Mouse (Mus musculus) forebrain, embryonic 11.5 days (tissue): Measurements from ENCODE around the gene Stk32c. TPM values are rescaled to one million over a fixed set of nuclear protein-coding genes. Genes with fewer than 3 reads are reported as not detected.

Experiments
- ATAC-seq: fragments of 200-750 bp; cut with Nextera tagmentation; replicated peaks from 2 replicates; pipeline ENCODE4 v1.8.0; 2017; ENCODE audit warnings: moderate TSS enrichment; ENCODE audit not compliant: low FRiP score
- DNase-seq: peaks from one replicate; pipeline ENCODE4 v3.0.0-alpha.2; 2017; ENCODE audit warnings: low spot score
- H3K27ac ChIP-seq: fragments of 300-500 bp; sonication (generic); 2 replicates; pipeline ENCODE4 v1.5.1; 2014; ENCODE audit warnings: low read depth, low read length
- H3K27me3 ChIP-seq: fragments of 300-500 bp; sonication (generic); 2 replicates; pipeline ENCODE4 v1.6.1; 2014; ENCODE audit warnings: mild to moderate bottlenecking, low read length, mixed read lengths; ENCODE audit not compliant: control insufficient read depth, insufficient read depth
- H3K36me3 ChIP-seq: fragments of 300-500 bp; sonication (generic); 2 replicates; pipeline ENCODE4 v1.6.1; 2014; ENCODE audit warnings: mild to moderate bottlenecking, low read length, moderate library complexity, mixed read lengths; ENCODE audit not compliant: control insufficient read depth, insufficient read depth
- H3K4me1 ChIP-seq: fragments of 300-500 bp; sonication (generic); replicated peaks from 2 replicates; pipeline ENCODE4 v1.6.1; 2014; ENCODE audit warnings: low read length, mixed read lengths; ENCODE audit not compliant: control insufficient read depth, insufficient read depth
- H3K4me2 ChIP-seq: fragments of 300-500 bp; sonication (generic); 2 replicates; pipeline ENCODE4 v1.6.1; 2014; ENCODE audit warnings: low read depth, mild to moderate bottlenecking, low read length, moderate library complexity, mixed read lengths; ENCODE audit not compliant: severe bottlenecking
- H3K4me3 ChIP-seq: fragments of 300-500 bp; sonication (generic); 2 replicates; pipeline ENCODE4 v1.5.1; 2014; ENCODE audit warnings: low read depth, low read length
- H3K9ac ChIP-seq: fragments of 300-500 bp; sonication (generic); 2 replicates; pipeline ENCODE4 v1.6.1; 2014; ENCODE audit warnings: low read length
- H3K9me3 ChIP-seq: fragments of 300-500 bp; sonication (generic); 2 replicates; pipeline ENCODE4 v1.6.1; 2016; ENCODE audit warnings: low read length, mixed read lengths; ENCODE audit not compliant: control insufficient read depth
- WGBS: fragments of 180-500 bp; shearing (Covaris S2); extraction: QIAGEN DNeasy Blood & Tissue Kit; methylation state at CpG from one replicate; pipeline ENCODE4 v1.1.7; 2014; 5-methylcytosine and 5-hydroxymethylcytosine counted together
- polyA plus RNA-seq: library from polyadenylated mRNA; unstranded; fragments of >200 nt; fragmentation: Nextera tagmentation; extraction: Ambion mirVana; gene quantifications from 2 replicates; pipeline ENCODE4 v1.2.1, GENCODE M21; 2014

The Stk32c gene
- polyA plus RNA-seq, 1 experiment from 2014 or later: 0.16 TPM

GRCm38 (mm10) chr7:139185971-139186370 lies 27.1 kb downstream of the Stk32c start:
- H3K4me3 ChIP-seq: no peak overlapping the region
- no peaks in the 10 kb centered on the region for H3K9me3 ChIP-seq
- no peak overlapping the region for H3K27ac ChIP-seq
- no peak overlapping the region for H3K9ac ChIP-seq
- H3K27me3 ChIP-seq: peaks cover 27% of the 10 kb centered on the region
- H3K36me3 ChIP-seq: no peaks in the 10 kb centered on the region
- ATAC-seq: no peak
- DNase-seq: no peak
- H3K4me1 ChIP-seq: no peaks in the 10 kb centered on the region; the same call in 1 of the 2 replicates
- WGBS: 52% methylated on average over 5 of the region's 5 CpGs
- H3K4me2 ChIP-seq: no peak overlapping the region

- WGBS: 89% methylated on average over 7 of the region's 7 CpGs
- Histone ChIP-seq H3K27ac (no peak overlapping the region), H3K4me2 (no peak overlapping the region), H3K36me3 (no peaks in the 10 kb centered on the region), H3K9me3 (no peaks in the 10 kb centered on the region), H3K27me3 (peaks cover 23% of the 10 kb centered on the region), H3K4me3 (no peak overlapping the region), H3K4me1 (no peaks in the 10 kb centered on the region; the same call in 1 of the 2 replicates), H3K9ac (no peak overlapping the region)
- DNase-seq: no peak
- no peak for ATAC-seq
Observed at GRCm38 (mm10) chr7:139184846-139185245, 28.3 kb downstream of the Stk32c start.

- Histone ChIP-seq H3K9me3 (no peaks in the 10 kb centered on the region), H3K4me3 (no peak overlapping the region), H3K27ac (no peak overlapping the region), H3K4me2 (no peak overlapping the region), H3K36me3 (no peaks in the 10 kb centered on the region), H3K27me3 (peaks cover 23% of the 10 kb centered on the region), H3K4me1 (no peaks in the 10 kb centered on the region; the same call in 1 of the 2 replicates), H3K9ac (no peak overlapping the region)
- WGBS: 87% methylated on average over 4 of the region's 4 CpGs
- DNase-seq (no peak), ATAC-seq (no peak)
Observed at GRCm38 (mm10) chr7:139184396-139184795, 28.7 kb downstream of the Stk32c start.

- no peaks in the 10 kb centered on the region for H3K9me3 ChIP-seq
- no peaks in the 10 kb centered on the region for H3K36me3 ChIP-seq
- no peak overlapping the region for H3K27ac ChIP-seq
- H3K27me3 ChIP-seq: no peaks in the 10 kb centered on the region
- ATAC-seq (no peak), DNase-seq (no peak)
- no peaks in the 10 kb centered on the region for H3K4me1 ChIP-seq
- no peak overlapping the region for H3K4me3 ChIP-seq
- H3K4me2 ChIP-seq: no peak overlapping the region
- WGBS: 89% methylated on average over 3 of the region's 3 CpGs
- H3K9ac ChIP-seq: no peak overlapping the region
Observed at GRCm38 (mm10) chr7:139180058-139180457, 33.0 kb downstream of the Stk32c start.

- H3K4me1 ChIP-seq: no peaks in the 10 kb centered on the region
- H3K4me3 ChIP-seq: no peak overlapping the region
- H3K9ac ChIP-seq: no peak overlapping the region
- H3K9me3 ChIP-seq: no peaks in the 10 kb centered on the region
- ATAC-seq: no peak
- 88% methylated on average over 5 of the region's 5 CpGs for WGBS
- no peak overlapping the region for H3K27ac ChIP-seq
- H3K4me2 ChIP-seq: no peak overlapping the region
- DNase-seq: no peak
- H3K36me3 ChIP-seq: no peaks in the 10 kb centered on the region
- H3K27me3 ChIP-seq: no peaks in the 10 kb centered on the region
Observed at GRCm38 (mm10) chr7:139179299-139179698, 33.8 kb downstream of the Stk32c start.

GRCm38 (mm10) chr7:139169143-139169542 lies 44.0 kb downstream of the Stk32c start:
- WGBS: 80% methylated on average over 4 of the region's 4 CpGs
- H3K4me1 ChIP-seq: no peaks in the 10 kb centered on the region
- DNase-seq (no peak), ATAC-seq (no peak)
- H3K4me2 ChIP-seq: no peak overlapping the region
- no peak overlapping the region for H3K27ac ChIP-seq
- no peaks in the 10 kb centered on the region; the same call in 1 of the 2 replicates for H3K9me3 ChIP-seq
- H3K36me3 ChIP-seq: no peaks in the 10 kb centered on the region
- no peaks in the 10 kb centered on the region for H3K27me3 ChIP-seq
- no peak overlapping the region for H3K4me3 ChIP-seq
- no peak overlapping the region for H3K9ac ChIP-seq

- no peak for ATAC-seq
- WGBS: 82% methylated on average over 5 of the region's 5 CpGs
Observed at GRCm38 (mm10) chr7:139164410-139164809, 48.7 kb downstream of the Stk32c start.

GRCm38 (mm10) chr7:139158956-139159355 lies 54.2 kb downstream of the Stk32c start:
- no peaks in the 10 kb centered on the region for H3K27me3 ChIP-seq
- no peaks in the 10 kb centered on the region for H3K36me3 ChIP-seq
- DNase-seq (no peak), ATAC-seq (no peak)
- H3K27ac ChIP-seq: no peak overlapping the region
- no peak overlapping the region for H3K4me3 ChIP-seq
- 72% methylated on average over 5 of the region's 5 CpGs for whole genome bisulfite sequencing
- no peak overlapping the region for H3K4me2 ChIP-seq
- H3K9me3 ChIP-seq: no peaks in the 10 kb centered on the region
- H3K4me1 ChIP-seq: no peaks in the 10 kb centered on the region
- no peak overlapping the region for H3K9ac ChIP-seq

More at GRCm38 (mm10) chr7:139164410-139164809, 48.7 kb downstream of the Stk32c start:
- Histone ChIP-seq H3K4me1 (no peaks in the 10 kb centered on the region), H3K4me2 (no peak overlapping the region), H3K9ac (no peak overlapping the region), H3K27me3 (no peaks in the 10 kb centered on the region), H3K4me3 (no peak overlapping the region), H3K36me3 (no peaks in the 10 kb centered on the region), H3K27ac (no peak overlapping the region), H3K9me3 (no peaks in the 10 kb centered on the region; the same call in 1 of the 2 replicates)
- DNase-seq: no peak

GRCm38 (mm10) chr7:139158549-139158948 lies 54.6 kb downstream of the Stk32c start:
- Histone ChIP-seq H3K27me3 (no peaks in the 10 kb centered on the region), H3K9ac (no peak overlapping the region), H3K4me3 (no peak overlapping the region), H3K27ac (no peak overlapping the region), H3K36me3 (no peaks in the 10 kb centered on the region), H3K4me2 (no peak overlapping the region), H3K9me3 (no peaks in the 10 kb centered on the region), H3K4me1 (no peaks in the 10 kb centered on the region)
- ATAC-seq (no peak), DNase-seq (no peak)
- 77% methylated on average over 7 of the region's 7 CpGs for WGBS
